Mouse (Mus musculus) megakaryocyte, embryonic 14.5 days (primary cell): ENCODE measurements around the gene Myom1.

Experiments used
- FLI1 ChIP-seq: IDR thresholded peaks from 2 replicates; pipeline ENCODE4 v1.6.1; 2012; ENCODE audit warnings: low read length, inconsistent platforms, mixed read lengths
- GATA1 ChIP-seq: IDR thresholded peaks from 3 replicates; pipeline ENCODE4 v1.6.1; 2012; ENCODE audit warnings: mixed read lengths, low read length, inconsistent platforms, borderline replicate concordance

- TF ChIP-seq GATA1 (no peak), FLI1 (no peak)
These were observed 156.7 kb downstream of the Myom1 start for GRCm38 (mm10) chr17:71159152-71159567.
